Mouse (Mus musculus) left cerebral cortex, postnatal 4 days (tissue): ENCODE data around the gene Nutf2-ps1. TPM values are rescaled to one million over a fixed set of nuclear protein-coding genes. Genes with fewer than 3 reads are reported as not detected.
"Not testable (repeated sequence)": the region's sequence is repeated elsewhere in the genome, so short reads cannot be mapped to it uniquely, and the experiment has no call there.

Experiments used
- DNase-seq: peaks from one replicate; pipeline ENCODE4 v3.0.0-alpha.2; 2022
- intact Hi-C: fragments of 180-260 bp; cut with DNase I; formaldehyde crosslinking; loops from one replicate; pipeline ENCODE4 v1.15.1; 2025
- total RNA-seq, 2 experiments: library from RNA; stranded (reverse); gene quantifications; 2 replicates each; pipeline ENCODE4 v1.2.3; 2021

The Nutf2-ps1 gene
- total RNA-seq, result 10 to 100 TPM; 67.0 to 78.7 TPM

DNA sequence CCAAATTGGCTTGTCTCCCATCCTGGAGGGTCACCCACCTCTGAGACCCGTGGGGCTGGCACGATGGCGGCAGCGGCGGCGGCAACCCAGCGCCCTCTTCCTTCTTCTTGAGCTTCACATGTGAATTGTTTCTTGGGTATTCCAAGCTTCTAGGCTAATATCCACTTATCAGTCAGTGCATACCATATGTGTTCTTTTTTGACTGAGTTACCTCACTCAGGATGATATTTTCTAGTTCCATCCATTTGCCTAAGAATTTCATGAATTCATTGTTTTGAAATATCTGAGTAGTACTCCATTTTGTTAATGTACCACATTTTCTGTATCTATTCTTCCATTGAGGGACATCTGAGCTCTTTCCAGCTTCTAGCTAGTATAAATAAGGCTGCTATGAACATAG lies at the start of gene Nutf2-ps1:
TSS of gene Nutf2-ps1 (minus strand) at position 101 of the 400 bp plus-strand sequence.
- DNase-seq, intact Hi-C loops: not testable (repeated sequence)

DNA sequence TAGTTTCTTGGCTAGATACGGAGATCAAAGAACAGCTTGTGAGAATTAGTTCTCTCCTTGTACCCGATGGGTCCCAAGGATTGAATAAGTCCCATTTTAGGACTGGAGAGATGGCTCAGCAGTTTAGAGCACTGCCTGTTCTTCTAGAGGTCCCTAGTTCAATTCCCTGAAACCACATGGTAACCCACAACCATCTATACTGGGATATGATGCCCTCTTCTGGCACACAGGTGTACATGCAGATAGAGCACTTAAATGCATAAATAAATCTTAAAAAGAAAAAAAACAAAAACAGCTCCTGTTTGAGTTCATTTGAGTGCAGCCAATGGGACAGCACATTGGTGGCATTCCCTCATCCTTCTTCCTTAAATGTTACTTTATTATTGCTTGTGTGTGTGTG lies 49.2 kb upstream of the Nutf2-ps1 start:
- DNase-seq, result no peak
- intact Hi-C loops, result loop anchor here (10.0 kb wide), 1 partner anchor 243 kb away; the partner anchor contains the start of gene Smndc1

DNA sequence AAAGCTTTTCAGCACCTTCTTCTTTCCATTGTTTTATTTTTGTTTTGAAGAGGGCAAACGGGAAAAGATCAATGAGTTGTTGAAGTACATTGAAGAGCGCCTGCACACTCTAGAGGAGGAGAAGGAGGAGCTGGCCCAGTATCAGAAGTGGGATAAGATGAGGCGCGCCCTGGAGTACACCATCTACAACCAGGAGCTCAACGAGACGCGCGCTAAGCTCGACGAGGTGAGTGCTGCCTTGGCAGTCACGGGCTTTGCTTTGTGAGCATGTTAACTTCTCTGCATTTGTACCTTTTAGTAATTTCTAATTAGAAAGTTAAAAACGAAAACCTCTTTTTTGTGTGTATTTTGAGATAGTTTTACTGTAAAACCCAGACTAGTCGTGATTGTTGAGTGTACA lies 32.8 kb upstream of the Nutf2-ps1 start:
- no peak for DNase-seq
- intact Hi-C loops, result loop anchor here (10.0 kb wide), 1 partner anchor 1463 kb away; no protein-coding TSS in a partner anchor

DNA sequence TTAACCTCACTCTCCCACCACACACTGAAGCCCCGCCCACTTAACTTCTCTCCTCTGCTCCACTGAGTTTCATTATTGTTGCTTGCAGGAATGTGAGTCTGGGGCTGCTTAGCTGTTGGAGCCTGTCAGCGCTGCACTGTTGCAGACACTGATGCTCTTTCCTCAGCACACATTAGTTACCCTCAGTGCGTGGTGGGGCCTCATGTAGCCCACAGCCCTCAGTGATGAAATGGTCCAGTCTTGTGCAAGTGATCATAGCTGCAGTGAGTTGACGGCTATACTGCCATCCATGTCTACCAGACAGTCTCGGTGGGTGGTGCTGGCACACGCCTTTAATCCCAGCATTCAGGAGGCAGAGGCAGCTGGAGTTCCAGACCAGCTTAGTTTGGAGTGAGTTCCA lies 20.1 kb upstream of the Nutf2-ps1 start:
- DNase-seq, result peak; percentile 43
- intact Hi-C loops, result no loop called here

DNA sequence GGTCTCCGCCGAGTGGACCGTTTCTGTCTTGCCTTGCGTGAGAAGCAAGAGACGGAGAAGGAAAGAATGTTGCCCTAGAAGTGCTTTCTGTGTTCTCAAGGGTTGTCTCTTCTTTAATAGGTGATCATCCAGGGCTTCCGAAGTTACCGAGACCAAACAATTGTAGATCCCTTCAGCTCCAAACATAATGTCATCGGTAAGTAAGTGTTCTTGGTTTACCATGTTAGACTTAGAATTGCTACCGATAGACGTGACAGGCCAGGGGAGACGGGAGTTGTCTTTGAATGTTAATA lies 12.4 kb upstream of the Nutf2-ps1 start:
- intact Hi-C loops, result no loop called here
- no peak for DNase-seq

DNA sequence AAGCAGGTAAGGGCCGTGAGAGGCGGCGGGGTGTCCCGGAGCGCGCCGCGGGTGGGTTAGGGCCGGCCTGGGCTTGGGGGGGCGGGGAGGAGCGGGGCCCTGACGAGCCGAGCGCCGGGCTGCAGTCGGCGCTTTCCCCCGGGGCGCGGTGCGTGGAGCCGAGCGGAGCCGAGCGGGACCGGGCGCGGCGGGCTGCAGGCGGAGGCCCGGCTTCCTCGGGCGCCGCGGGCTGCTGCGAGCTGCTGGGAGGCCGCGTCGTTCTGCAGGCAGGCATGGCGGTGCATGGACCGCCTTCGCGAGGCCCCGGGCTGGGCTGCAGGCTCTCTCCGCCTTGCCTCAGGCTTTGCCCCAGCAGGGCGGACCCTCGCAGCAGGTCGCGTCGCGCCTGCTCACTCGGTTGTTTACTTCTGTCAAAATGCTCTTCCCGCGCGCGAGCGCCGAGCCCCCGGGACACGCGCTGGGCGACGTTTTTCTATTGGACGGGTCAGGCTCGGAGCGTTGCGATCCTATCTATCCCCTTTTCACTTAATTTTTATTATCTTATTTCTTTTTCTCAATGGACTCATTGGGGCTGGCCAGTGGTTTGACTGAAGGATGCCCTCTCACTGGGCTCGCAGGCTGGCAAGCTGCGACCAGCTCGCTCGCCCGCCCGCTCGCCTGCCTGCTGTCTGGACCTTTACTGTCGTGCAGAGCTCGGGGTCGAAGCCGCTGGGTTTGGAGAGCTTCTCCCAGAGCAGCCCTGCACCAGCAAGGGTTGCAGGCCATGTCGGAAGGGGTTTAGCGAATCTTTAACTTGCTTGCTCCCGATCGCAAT lies 11.9 kb upstream of the Nutf2-ps1 start:
- intact Hi-C loops, result no loop called here
- peak; percentile 66 for DNase-seq

DNA sequence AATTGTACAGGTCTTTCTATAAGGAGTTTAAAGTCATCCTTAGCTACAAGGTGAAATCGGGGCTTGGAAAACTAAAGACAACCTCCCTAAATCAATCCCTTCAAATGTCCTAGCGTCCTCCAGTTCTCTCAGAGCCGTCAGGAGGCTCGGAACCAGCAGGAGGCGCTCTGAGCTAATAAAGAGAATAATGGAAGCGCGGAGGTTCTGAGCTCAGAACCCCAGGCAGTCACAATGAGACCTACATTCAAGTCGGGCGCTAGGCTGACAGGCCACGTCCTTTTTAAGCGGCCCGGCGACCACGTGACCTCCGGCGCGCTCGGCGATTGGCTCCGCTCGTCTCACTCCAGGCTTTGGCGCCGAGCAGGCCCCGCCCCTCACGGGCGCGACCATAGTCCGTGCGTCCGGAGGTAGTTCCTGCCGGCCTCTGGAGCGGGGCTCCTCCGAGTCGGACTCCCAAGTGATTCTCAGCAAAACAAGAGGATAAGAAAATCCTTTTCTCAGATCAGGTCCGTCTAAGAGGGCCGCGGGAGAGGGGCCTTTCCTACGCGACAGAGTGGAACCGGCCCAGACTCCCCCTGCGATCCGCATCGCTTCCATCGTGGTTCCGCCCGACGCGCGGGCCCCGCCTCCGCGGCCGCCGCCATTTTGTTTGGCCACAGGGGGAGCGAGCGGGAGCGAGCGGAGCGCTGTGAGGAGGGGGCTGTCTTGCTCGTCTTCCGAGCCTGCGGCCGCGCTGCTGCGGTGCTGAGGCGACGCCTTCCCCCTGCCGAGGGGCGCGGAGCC lies 11.1 kb upstream of the Nutf2-ps1 start, which contains the start of gene Smc3:
TSS of gene Smc3 (plus strand) at position 642 of the 783 bp plus-strand sequence.
- intact Hi-C loops, result no loop called here
- peak; percentile 99 for DNase-seq

DNA sequence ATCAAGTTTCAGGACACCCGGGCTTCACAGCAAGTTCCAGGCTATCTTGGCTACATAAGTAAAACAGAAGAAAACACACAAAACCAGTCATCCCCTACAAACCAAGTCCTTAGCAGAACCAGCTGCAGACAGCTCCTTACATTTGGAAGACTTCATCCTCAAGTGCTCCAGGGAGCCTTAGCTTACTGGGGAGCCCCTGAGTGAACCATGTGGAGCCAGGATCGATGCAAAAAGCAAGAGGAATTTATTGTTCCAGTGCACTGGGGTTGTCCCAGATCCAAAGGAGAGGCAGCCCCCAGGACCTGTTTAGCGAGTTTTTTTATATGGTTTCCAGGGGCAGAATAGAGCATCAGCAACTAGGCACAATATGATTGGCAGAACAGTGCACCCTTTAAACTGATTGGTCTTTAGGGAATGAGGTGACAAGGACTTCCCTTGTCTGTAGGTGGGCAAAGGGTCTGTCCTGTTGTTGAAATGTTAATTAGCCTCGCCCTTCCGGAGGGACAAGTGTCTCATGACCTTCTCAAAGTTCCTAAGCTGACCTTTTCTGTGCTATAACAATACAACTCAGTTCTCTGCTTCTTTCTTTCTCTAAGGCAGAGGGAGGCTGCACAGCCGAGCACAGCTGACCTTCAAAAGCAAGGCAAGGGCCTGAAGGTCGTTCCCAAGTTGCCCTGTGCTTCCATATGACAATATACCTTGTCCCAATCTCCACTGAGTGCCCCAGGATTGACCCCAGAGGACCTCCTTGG lies 8.0 kb upstream of the Nutf2-ps1 start:
- intact Hi-C loops, result no loop called here
- DNase-seq, result no peak

DNA sequence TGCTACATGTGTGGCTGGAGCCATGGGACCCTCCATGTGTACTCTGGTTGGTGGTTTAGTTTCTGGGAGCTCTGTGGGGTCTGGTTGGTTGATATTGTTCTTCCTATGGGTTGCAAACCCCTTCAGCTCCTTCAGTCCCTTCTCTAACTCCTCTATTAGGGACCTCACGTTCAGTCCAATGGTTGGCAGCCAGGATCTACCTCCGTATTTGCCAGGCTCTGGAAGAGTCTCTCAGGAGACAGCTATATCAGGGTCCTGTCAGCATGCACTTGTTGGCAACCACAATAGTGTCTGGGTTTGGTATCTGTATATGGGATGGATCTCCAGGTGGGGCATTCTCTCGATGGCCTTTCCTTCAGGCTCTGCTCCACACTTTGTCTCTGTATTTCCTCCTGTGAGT lies 1.2 kb downstream of the Nutf2-ps1 start:
- intact Hi-C loops, DNase-seq: not testable (repeated sequence)

DNA sequence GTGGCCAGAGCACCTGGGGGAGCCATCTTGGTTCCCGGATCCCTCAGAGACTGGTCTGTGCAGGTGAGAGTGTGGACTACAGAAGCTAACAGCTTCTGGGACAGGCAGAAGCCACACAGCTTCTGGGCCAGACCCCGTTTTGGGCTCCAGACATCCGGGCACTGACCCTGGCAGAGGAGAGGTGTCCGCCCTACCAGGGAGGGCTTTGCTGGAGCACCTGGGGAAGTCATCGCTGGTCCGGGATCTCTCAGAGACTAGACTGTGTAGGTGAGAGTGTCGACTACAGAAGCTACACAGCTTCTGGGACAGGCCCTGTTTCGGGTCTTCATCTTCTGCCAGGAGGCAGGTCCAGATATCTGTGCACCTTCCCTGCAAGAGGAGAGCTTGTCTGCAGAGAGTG lies 8.6 kb downstream of the Nutf2-ps1 start:
- intact Hi-C loops, DNase-seq: not testable (repeated sequence)

DNA sequence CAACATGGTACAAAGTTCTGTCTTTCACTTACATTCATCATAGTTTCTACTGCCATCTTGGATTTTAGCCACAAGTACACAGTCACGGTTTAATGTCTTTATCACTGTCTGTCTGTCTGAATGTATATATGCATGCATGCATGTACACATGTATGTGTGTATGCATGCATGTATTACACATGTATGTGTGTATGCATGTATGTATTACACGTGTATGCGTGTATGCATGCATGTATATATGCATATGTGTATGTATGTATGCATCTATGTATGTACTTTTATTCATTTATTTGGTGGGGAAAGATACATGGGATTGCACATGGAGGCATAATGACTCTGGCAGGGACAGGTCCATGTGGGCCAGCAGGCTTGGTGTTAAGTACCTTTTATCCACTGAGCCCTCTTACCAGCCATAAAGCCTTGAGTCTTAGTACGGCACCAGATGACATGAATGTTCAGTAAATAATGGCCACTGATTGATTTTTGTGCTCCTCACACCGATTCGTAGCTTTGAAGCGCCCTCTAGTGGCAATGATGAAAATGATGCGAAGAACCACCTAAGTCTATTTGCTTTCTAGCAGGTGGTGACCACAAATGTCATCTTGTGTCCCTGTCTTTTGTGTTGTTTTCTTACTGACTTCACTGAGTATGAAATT lies 10.1 kb downstream of the Nutf2-ps1 start:
- peak; percentile 58 for DNase-seq
- intact Hi-C loops, result loop anchor here (1.0 kb wide), 1 partner anchor 183 kb away; no protein-coding TSS in a partner anchor

DNA sequence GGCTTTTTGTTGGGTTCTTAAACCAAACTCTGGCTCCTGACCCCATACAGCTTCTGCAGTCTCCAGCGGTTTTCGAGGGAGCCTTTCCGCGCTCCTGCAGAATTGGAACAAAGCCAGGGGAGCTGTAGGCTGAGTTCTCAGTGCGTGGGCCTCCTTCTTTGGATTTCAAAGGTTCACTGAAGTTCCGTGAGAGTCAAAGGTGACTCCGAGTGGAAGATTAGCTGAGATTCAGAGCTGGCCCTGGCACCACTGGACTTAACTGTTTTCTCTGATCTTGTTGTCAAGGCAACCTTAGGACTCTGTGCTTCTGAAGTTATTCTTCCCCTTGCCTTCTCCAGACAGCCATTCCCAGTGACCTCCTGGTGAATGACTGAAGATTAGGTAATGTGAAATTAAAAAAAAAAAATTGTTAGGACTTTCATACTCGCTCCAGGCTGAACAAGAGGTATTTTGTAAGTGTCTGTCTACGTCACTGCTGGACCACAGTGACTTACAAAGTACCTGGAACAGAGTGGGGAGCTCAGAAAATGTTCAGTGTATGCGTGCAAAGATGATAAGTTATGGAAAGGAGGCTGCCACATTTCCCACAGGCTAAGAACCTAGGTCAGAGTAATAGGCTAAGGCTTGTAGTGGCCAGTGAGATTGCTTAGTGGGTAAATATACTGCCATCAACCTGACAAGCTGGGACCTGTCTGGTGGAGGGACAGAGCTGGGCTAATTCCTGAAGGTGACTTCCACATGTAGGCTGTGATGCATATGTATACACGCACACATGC lies 11.7 kb downstream of the Nutf2-ps1 start:
- intact Hi-C loops, result no loop called here
- DNase-seq, result no peak

DNA sequence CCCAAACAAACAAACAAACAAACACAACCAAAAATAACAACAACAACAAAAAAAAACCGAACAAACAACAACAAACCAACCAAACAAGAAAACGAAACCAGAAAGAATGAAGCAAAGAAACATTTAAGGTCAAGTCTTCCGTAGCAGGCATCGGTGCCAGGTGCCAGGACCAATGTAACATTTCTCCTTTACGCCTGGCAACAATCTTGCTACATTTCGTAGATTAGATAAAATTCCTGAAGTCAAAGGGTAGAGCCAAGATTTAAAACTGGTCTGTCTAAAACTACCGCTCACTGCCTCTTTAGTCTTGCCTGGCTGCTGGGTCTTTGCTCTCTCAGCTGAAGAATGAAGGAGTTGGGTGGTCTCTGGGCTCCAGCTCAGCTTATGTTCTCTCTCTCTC lies 12.8 kb downstream of the Nutf2-ps1 start:
- DNase-seq, result no peak
- intact Hi-C loops, result no loop called here

DNA sequence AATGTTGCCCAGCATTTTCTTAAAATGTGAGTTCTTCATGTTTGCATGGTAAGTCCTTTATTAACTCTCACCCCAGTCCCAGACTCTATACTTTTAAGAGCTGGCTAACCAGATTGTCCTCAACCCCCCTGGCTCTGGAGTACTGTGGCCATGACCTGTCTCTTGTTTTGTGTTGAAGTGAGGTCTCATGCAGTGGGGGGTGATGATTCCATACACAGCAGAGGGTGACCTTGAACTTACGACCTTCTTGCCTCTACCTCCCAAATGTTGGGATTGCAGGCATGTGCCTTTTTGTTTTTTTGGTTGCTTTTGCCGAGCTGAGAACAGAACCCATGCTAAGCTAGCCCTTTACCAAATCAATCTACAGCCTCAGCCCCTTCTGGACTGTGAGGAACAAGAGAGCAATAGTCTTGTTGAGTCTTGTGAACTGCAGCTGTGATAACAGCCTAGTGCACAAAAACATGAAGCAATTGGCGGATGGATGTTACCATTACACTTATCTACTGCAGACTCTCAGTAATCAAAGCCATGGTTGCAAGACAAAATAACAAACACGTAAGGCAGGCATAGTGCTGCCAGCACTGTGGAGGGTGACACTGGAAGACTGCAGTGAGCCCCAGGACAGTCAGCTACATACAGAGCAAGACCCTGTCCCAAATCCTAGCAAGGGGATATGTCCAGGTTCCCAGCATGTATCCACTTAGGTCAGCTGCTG lies 13.4 kb downstream of the Nutf2-ps1 start:
- no peak for DNase-seq
- intact Hi-C loops, result no loop called here

DNA sequence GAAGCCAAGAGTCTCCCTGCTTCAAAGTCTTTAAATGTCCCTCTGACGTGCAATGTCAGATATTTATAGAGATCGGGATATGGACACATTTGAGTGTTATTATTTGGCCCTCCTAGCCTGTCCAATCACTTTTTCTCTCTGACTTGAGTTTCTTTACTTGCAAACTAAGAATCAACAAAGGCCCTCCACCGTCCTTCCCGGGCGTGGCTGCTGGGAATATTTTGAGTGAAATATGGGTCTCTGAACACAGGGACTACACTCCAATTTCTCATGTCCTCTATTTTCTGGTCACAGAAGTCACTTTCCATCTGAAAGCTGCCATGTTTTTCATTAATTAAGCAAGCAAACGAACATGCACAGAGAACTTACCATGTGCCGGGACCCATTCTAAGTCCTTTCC lies 14.3 kb downstream of the Nutf2-ps1 start:
- intact Hi-C loops, result no loop called here
- no peak for DNase-seq

DNA sequence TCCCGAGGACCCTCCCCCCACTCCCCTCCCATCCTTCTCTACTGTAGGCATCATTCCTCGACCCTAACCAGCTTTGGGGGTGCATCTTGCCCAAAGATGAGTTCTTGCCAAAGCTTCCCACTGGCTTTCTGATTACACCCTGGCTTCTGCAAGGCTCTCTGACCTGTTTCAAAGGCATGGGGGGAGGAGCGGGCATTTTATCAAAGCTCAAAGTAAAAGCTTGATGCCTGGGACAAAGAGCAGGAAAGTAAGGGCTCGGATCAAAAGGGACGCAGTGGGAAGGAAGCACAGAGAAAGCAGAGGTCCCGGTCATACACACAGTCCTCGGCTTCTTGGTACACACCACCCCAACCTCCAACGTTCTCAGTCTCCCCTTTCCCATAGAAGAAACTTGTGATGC lies 14.7 kb downstream of the Nutf2-ps1 start:
- DNase-seq, result no peak
- intact Hi-C loops, result no loop called here

DNA sequence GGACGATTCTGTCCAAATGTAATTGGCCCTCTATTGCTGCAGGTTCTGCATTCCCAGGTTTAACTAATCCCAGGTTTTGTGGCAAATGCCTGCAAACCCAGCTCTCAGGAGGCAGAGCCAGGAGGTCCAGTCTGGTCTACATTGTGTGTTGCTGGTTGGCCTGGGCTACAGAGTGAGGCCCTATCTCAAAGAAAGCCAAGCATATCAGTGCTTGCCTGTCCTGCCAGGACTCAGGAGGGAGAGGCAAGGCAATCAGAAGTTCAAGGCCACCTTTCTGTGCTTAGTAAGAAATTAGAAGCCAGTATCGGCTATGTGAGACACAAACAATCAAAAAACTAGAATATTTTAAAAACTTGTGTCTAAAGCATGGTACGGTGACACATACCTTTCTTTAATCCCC lies 15.7 kb downstream of the Nutf2-ps1 start:
- intact Hi-C loops, result no loop called here
- no peak for DNase-seq

DNA sequence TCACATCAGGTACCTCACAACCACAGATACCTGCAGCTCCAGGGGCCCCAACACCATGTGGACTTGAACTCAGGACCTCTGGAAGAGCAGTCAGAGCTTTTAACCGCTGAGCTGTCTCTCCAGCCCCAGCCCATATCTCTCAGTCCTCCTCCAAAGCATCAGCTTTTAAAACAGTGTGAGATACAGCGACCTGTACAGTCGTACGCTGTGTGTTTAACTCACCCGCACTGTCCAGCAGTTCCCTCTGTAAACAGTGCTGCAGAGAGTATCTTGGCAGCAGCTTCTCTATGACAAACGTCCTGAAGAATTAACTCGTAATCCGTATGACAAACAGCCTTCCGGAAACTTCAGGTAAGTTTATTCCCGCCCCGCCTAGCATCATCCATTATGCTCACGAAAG lies 16.3 kb downstream of the Nutf2-ps1 start:
- intact Hi-C loops, result no loop called here
- no peak for DNase-seq
